Mouse (Mus musculus) heart, postnatal 0 days (tissue): ENCODE data around the gene Tctex1d1. TPM values are rescaled to one million over a fixed set of nuclear protein-coding genes. Genes with fewer than 3 reads are reported as not detected.
A peak's percentile ranks its signal among the peaks of the same experiment; 100 is the strongest.

Experiments
- ATAC-seq: fragments of 200-750 bp; cut with Nextera tagmentation; 2 replicates; pipeline ENCODE4 v1.8.0; 2017; ENCODE audit warnings: low read depth, moderate number of reproducible peaks, moderate library complexity; ENCODE audit not compliant: insufficient read depth
- DNase-seq: peaks from one replicate; pipeline ENCODE4 v3.0.0-alpha.2; 2016; ENCODE audit warnings: low spot score
- H3K27ac ChIP-seq: fragments of 300-500 bp; sonication (generic); 2 replicates; pipeline ENCODE4 v1.5.1; 2014; ENCODE audit warnings: low read depth, mild to moderate bottlenecking
- H3K27me3 ChIP-seq: fragments of 300-500 bp; sonication (generic); 2 replicates; pipeline ENCODE4 v1.6.1; 2014; ENCODE audit warnings: low read length, mixed read lengths; ENCODE audit not compliant: control insufficient read depth, insufficient read depth
- H3K36me3 ChIP-seq: fragments of 300-500 bp; sonication (generic); replicated peaks from 2 replicates; pipeline ENCODE4 v1.6.1; 2014; ENCODE audit warnings: low read length, mixed read lengths; ENCODE audit not compliant: control insufficient read depth, insufficient read depth
- H3K4me1 ChIP-seq: fragments of 300-500 bp; sonication (generic); 2 replicates; pipeline ENCODE4 v1.6.1; 2014; ENCODE audit warnings: antibody characterized with exemption; ENCODE audit not compliant: control insufficient read depth, insufficient read depth
- H3K4me2 ChIP-seq: fragments of 300-500 bp; sonication (generic); 2 replicates; pipeline ENCODE4 v1.6.1; 2014; ENCODE audit warnings: low read depth, mild to moderate bottlenecking, low read length, moderate library complexity
- H3K4me3 ChIP-seq: fragments of 300-500 bp; sonication (generic); 2 replicates; pipeline ENCODE4 v1.5.1; 2014; ENCODE audit warnings: low read depth, low read length
- H3K9ac ChIP-seq: fragments of 300-500 bp; sonication (generic); replicated peaks from 2 replicates; pipeline ENCODE4 v1.6.1; 2014; ENCODE audit warnings: low read depth, low read length, mixed read lengths
- H3K9me3 ChIP-seq: fragments of 300-500 bp; sonication (generic); replicated peaks from 2 replicates; pipeline ENCODE4 v1.6.1; 2016; ENCODE audit warnings: low read length; ENCODE audit not compliant: control insufficient read depth
- CTCF ChIP-seq: IDR thresholded peaks from 2 replicates; pipeline ENCODE4 v1.5.1; 2016; ENCODE audit warnings: antibody characterized with exemption, control low read depth, low read depth
- EP300 ChIP-seq: IDR thresholded peaks from 2 replicates; pipeline ENCODE4 v1.6.1; 2016; ENCODE audit warnings: antibody characterized with exemption, low read depth
- WGBS: fragments of 180-500 bp; shearing (Covaris S2); extraction: QIAGEN DNeasy Blood & Tissue Kit; methylation state at CpG from one replicate; pipeline ENCODE4 v1.1.7; 2014; 5-methylcytosine and 5-hydroxymethylcytosine counted together
- polyA plus RNA-seq: library from polyadenylated mRNA; unstranded; fragments of >200 nt; fragmentation: Nextera tagmentation; extraction: Ambion mirVana; gene quantifications from 2 replicates; pipeline ENCODE4 v1.2.1, GENCODE M21; 2015
- total RNA-seq: library from RNA; depleted of rRNA; stranded (reverse); fragments of >200 nt; gene quantifications from 2 replicates; pipeline ENCODE4 v1.2.3, GENCODE M21; 2014; ENCODE audit warnings: low replicate concordance

Tctex1d1 gene
- total and polyA plus RNA-seq, 2 experiments from 2014 or later: not detected

- Histone ChIP-seq H3K9me3 (no peaks in the 10 kb centered on the region), H3K4me3 (no peak overlapping the region), H3K9ac (no peak overlapping the region), H3K27ac (no peak overlapping the region), H3K4me2 (no peak overlapping the region), H3K4me1 (no peaks in the 10 kb centered on the region), H3K36me3 (no peaks in the 10 kb centered on the region), H3K27me3 (no peaks in the 10 kb centered on the region)
- 67% methylated on average over 15 of the region's 15 CpGs for WGBS
- DNase-seq: no peak
- ATAC-seq: no peak
- TF ChIP-seq EP300 (no peak), CTCF (no peak)
These were observed 27.0 kb downstream of the Tctex1d1 start for GRCm38 (mm10) chr4:103005190-103005945.

DNA sequence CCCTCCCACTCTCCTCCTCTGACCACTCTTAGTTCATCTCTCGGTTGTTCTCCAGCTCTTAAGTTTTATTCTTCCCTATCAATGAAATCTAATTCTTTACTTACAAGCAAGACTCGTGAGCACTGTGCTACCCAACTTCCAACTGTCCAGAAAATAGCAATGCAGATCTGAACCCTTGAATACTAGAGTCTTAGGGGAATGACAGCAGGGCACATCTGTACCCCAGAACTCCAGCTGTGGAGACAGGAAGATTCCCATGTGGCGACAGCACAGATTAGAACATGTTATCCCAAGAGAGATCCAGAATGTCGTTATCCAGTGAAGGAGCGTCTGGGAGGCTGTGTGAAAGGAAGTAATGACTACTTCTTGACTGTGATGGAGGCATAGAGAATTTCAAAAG lies 27.9 kb downstream of the Tctex1d1 start:
- Histone ChIP-seq H3K27me3 (no peaks in the 10 kb centered on the region), H3K9ac (no peak overlapping the region), H3K9me3 (no peaks in the 10 kb centered on the region), H3K27ac (no peak overlapping the region), H3K4me3 (no peak overlapping the region), H3K36me3 (no peaks in the 10 kb centered on the region), H3K4me2 (no peak overlapping the region), H3K4me1 (no peaks in the 10 kb centered on the region)
- no peak for DNase-seq
- no peak for ATAC-seq
- no peak for TF ChIP-seq EP300
- TF ChIP-seq CTCF: no peak
- WGBS: 63% methylated on average over 5 of the region's 5 CpGs

DNA sequence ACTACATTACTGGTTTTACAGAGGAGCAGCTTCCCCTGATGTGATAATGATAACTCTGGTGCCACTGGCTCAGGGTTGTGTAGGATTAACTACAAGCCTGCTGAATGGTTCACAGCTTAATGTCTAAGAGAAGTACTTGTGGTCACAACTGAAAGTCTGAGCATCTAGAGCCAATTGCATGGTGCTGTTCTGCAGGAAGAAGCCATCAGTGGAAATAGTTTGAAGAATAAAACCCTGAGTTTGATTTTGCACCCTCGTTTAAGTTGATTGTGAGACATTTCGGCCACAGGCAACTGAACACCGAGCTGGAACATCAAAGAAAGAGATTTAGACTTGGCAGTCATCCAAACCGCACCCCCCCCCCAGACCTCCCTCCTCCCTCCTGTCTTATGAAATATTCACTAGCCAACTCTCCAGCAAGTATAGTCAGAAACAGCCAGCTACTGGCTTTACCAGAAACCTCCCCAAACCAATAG lies 28.6 kb downstream of the Tctex1d1 start:
- Histone ChIP-seq H3K4me3 (no peak overlapping the region), H3K4me2 (no peak overlapping the region), H3K36me3 (no peaks in the 10 kb centered on the region), H3K27ac (no peak overlapping the region), H3K27me3 (no peaks in the 10 kb centered on the region), H3K9me3 (no peaks in the 10 kb centered on the region), H3K9ac (no peak overlapping the region), H3K4me1 (no peaks in the 10 kb centered on the region)
- TF ChIP-seq CTCF: no peak
- no peak for TF ChIP-seq EP300
- 19% methylated on average over 4 of the region's 4 CpGs for WGBS
- no peak for ATAC-seq
- no peak for DNase-seq

DNA sequence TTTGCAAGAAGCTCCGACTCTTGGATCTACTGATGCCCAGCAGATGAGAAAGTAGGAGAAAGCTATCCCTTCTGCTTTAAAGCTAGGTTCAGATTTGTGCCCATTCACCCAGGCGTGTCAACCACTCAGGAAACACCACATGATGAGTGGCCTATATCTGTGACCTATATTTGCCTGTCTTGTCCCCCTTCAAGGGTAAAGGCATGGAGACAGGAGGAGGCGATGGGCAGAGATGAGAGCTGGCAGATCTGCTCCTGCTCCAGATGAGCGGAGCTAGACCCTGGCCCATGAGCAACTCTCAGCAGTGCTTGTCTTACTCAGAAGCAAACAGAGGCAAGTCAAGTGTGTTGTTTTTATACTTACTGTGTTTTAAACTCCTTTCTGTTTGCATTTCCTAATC lies 32.3 kb downstream of the Tctex1d1 start:
- Histone ChIP-seq H3K9me3 (no peaks in the 10 kb centered on the region), H3K4me3 (no peak overlapping the region), H3K36me3 (no peaks in the 10 kb centered on the region), H3K27me3 (no peaks in the 10 kb centered on the region), H3K9ac (no peak overlapping the region), H3K27ac (no peak overlapping the region), H3K4me1 (no peaks in the 10 kb centered on the region), H3K4me2 (no peak overlapping the region)
- WGBS: 83% methylated on average over 4 of the region's 4 CpGs
- DNase-seq (no peak), ATAC-seq (no peak)
- TF ChIP-seq EP300: no peak
- no peak for TF ChIP-seq CTCF

DNA sequence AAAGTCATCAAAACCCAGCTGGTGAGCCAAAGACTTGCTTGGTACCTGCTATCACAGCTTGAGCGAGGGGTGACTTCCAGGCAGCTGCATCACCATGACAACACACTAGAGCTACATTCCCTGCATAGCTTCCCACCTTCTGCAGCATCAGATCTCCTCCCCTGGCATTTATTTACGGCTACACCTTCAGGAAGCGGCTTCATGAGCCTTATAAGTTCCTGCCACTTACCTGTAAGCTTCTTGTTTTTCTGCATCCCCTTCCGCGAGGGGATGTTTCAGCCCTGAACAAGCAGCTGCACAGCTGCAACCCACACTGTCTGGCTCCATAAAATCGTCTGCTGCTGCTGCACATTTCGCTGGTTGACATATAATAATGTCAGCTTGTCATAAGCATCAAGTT lies 33.4 kb downstream of the Tctex1d1 start:
- no peak overlapping the region for H3K27ac ChIP-seq
- H3K36me3 ChIP-seq: no peaks in the 10 kb centered on the region
- no peaks in the 10 kb centered on the region for H3K27me3 ChIP-seq
- H3K4me2 ChIP-seq: no peak overlapping the region
- no peaks in the 10 kb centered on the region for H3K4me1 ChIP-seq
- WGBS: 36% methylated on average over 7 of the region's 7 CpGs
- DNase-seq (no peak), ATAC-seq (no peak)
- H3K4me3 ChIP-seq: no peak overlapping the region
- no peaks in the 10 kb centered on the region for H3K9me3 ChIP-seq
- TF ChIP-seq EP300: no peak
- no peak for TF ChIP-seq CTCF
- no peak overlapping the region for H3K9ac ChIP-seq

- ATAC-seq: no peak
- Histone ChIP-seq H3K4me3 (no peak overlapping the region), H3K4me1 (no peaks in the 10 kb centered on the region), H3K9me3 (no peaks in the 10 kb centered on the region), H3K36me3 (no peaks in the 10 kb centered on the region), H3K27me3 (no peaks in the 10 kb centered on the region), H3K27ac (no peak overlapping the region), H3K9ac (no peak overlapping the region), H3K4me2 (0 out of 2 replicates have a peak overlapping the region, but pooled peaks have one; percentile 18)
- TF ChIP-seq EP300 (no peak), CTCF (no peak)
- no peak for DNase-seq
- 17% methylated on average over 4 of the region's 4 CpGs for WGBS
These were observed 35.1 kb downstream of the Tctex1d1 start for GRCm38 (mm10) chr4:103013490-103013889.
